Mouse (Mus musculus): Measurements from ENCODE around the gene Mrtfa. TPM values are rescaled to one million over a fixed set of nuclear protein-coding genes. Genes with fewer than 3 reads are reported as not detected.

Gene Mrtfa
- polyA plus RNA-seq, 1 experiment: 80.0 TPM

DNA sequence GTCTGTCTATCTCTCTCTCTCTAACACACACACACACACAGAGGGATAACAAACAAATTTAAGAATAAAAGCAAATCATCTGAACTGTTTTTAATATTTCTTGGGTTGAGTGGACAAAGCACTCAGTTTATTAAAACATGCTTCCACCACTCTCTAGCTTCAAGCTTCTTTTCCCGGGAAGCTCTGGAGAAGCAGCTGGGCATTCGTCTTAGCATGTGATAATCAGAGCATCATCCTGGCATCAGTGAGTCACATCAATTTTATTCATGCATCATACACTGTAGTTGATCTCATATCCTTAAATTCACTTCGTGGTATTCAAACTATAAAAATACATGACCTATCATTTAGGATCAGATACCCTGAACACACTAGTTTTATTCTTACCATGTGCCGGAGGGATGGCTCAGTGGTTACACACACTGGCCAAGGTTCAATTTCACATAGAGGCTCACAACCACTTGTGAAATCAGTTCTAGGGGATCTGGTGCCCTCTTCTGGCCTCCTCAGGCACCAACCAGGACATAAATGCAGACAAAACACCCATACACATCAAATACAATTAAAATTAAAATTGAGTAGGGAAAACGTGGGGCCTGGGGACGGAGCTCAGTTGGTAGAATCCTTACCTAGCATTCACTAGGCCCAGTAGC lies 141.0 kb downstream of the Mrtfa start:
- peaks cover 7% of the 10 kb centered on the region; the same call in 1 of the 2 replicates for H3K4me1 ChIP-seq (ENCODE audit: control insufficient read depth, insufficient read depth, insufficient read length)
- peak in 1 of 2 experiments; percentile 50 for DNase-seq (ENCODE audit: low read depth in 1 of 2, low spot score in 2 of 2)
- 65% methylated on average over 6 of the region's 6 CpGs for WGBS

DNA sequence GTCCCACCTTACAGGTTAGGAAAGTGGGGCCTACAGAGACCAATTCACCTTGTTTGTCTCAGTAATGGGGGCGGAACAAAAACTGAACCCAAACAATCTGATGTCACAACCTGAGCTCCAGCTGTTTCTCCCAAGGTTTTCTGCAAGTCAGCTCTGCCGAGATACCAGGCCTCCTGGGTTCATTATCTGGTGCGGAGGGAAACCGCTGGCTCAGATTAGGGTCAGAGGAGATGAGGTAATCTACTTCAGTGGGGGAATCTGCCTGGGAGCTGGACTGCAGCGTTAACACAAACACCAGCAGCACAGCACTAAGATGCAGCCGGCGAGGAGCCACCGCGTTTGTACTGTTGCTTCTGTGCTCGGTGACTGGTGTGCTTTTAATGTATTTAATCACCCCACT lies 143.1 kb downstream of the Mrtfa start:
- TF ChIP-seq POLR2A (IDR thresholded peaks at IDR 0.05; ENCODE audit: low read depth, low read length): no peak
- TF ChIP-seq CTCF (IDR thresholded peaks at IDR 0.05; ENCODE audit: extremely low read depth, insufficient read depth, insufficient read length, insufficient replicate concordance): no peak
- 71% methylated on average over 10 of the region's 10 CpGs for WGBS
- H3K27ac ChIP-seq (ENCODE audit: insufficient read depth, low read length): no peak overlapping the region
- H3K27me3 ChIP-seq (ENCODE audit: control insufficient read depth, insufficient read depth, low read length): no peaks in the 10 kb centered on the region
- peaks cover 17% of the 10 kb centered on the region; the same call in 1 of the 2 replicates for H3K4me1 ChIP-seq (ENCODE audit: control insufficient read depth, insufficient read depth, insufficient read length)
- 0 out of 2 replicates have a peak, but pooled peaks cover 4% of the 10 kb centered on the region for H3K36me3 ChIP-seq (ENCODE audit: control insufficient read depth, insufficient read depth, low read length)
- no peak for DNase-seq (ENCODE audit: low read depth in 1 of 2, low spot score in 2 of 2)
- H3K4me3 ChIP-seq (ENCODE audit: extremely low read depth, insufficient read depth, insufficient read length): no peak overlapping the region

More for the DNA sequence above, 141.0 kb downstream of the Mrtfa start:
- H3K27me3 ChIP-seq (ENCODE audit: control insufficient read depth, insufficient read depth, low read length): no peaks in the 10 kb centered on the region
- H3K4me3 ChIP-seq (ENCODE audit: extremely low read depth, insufficient read depth, insufficient read length): no peak overlapping the region
- H3K36me3 ChIP-seq (ENCODE audit: control insufficient read depth, insufficient read depth, low read length): 0 out of 2 replicates have a peak, but pooled peaks cover 2% of the 10 kb centered on the region
- no peak overlapping the region for H3K27ac ChIP-seq (ENCODE audit: insufficient read depth, low read length)
- TF ChIP-seq POLR2A (IDR thresholded peaks at IDR 0.05; ENCODE audit: low read depth, low read length) (no peak), CTCF (IDR thresholded peaks at IDR 0.05; ENCODE audit: extremely low read depth, insufficient read depth, insufficient read length, insufficient replicate concordance) (peak; percentile 64; the same call in 1 of the 2 replicates)

DNA sequence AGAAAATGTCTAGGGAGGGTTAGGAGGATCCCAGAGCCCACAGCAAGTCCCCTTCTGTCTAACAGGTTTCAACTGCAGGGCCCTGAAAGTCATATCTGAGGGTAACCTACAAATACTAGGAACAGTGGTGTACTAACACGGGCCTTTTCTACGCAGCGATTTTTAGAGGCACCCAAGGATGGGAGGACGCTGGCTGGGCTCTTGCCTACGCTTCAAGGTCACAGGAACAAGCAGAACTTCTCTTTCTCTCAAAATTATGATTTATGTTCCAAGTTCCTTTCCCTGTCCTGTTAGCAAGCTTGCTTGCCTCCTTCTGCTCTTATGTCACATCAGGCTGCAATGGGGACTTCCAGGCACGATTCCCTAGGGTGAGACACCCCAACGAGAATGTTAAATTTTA lies 144.5 kb downstream of the Mrtfa start:
- TF ChIP-seq POLR2A (IDR thresholded peaks at IDR 0.05; ENCODE audit: low read depth, low read length): no peak
- no peak for TF ChIP-seq CTCF (IDR thresholded peaks at IDR 0.05; ENCODE audit: extremely low read depth, insufficient read depth, insufficient read length, insufficient replicate concordance)
- 19% methylated on average over 7 of the region's 7 CpGs for WGBS
- peaks cover 6% of the 10 kb centered on the region; the same call in 1 of the 2 replicates for H3K36me3 ChIP-seq (ENCODE audit: control insufficient read depth, insufficient read depth, low read length)
- no peak for DNase-seq (ENCODE audit: low read depth in 1 of 2, low spot score in 2 of 2)
- H3K4me1 ChIP-seq (ENCODE audit: control insufficient read depth, insufficient read depth, insufficient read length): peaks cover 22% of the 10 kb centered on the region; the same call in 1 of the 2 replicates
- no peaks in the 10 kb centered on the region for H3K27me3 ChIP-seq (ENCODE audit: control insufficient read depth, insufficient read depth, low read length)
- no peak overlapping the region for H3K4me3 ChIP-seq (ENCODE audit: extremely low read depth, insufficient read depth, insufficient read length)
- H3K27ac ChIP-seq (ENCODE audit: insufficient read depth, low read length): peak overlapping the region; percentile 80

DNA sequence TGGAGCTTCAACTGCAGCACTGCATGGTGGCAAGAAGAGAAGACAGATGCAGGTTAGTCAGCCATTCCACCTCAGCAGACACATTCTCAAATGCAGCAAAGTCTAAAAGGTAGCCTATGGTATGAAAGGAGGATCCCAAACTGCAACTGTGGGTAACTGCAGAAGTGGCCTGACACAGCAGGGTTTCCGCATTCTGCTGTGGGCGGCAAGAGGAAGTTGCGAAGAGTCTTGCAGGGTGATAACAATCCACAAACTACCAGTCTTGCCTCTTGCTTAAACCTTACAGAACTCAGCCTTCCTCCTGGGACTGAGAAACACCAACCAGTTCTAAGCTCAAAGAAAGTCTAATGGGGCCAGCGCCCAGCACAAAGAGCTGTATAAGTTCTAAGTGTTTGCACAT lies 145.2 kb downstream of the Mrtfa start:
- TF ChIP-seq CTCF (IDR thresholded peaks at IDR 0.05; ENCODE audit: extremely low read depth, insufficient read depth, insufficient read length, insufficient replicate concordance) (no peak), POLR2A (IDR thresholded peaks at IDR 0.05; ENCODE audit: low read depth, low read length) (peak; percentile 29; the same call in 1 of the 2 replicates)
- Histone ChIP-seq H3K4me3 (ENCODE audit: extremely low read depth, insufficient read depth, insufficient read length) (peak overlapping the region; percentile 72), H3K4me1 (ENCODE audit: control insufficient read depth, insufficient read depth, insufficient read length) (peaks cover 22% of the 10 kb centered on the region; the same call in 1 of the 2 replicates), H3K27ac (ENCODE audit: insufficient read depth, low read length) (peak overlapping the region; percentile 80), H3K27me3 (ENCODE audit: control insufficient read depth, insufficient read depth, low read length) (no peaks in the 10 kb centered on the region), H3K36me3 (ENCODE audit: control insufficient read depth, insufficient read depth, low read length) (peaks cover 6% of the 10 kb centered on the region; the same call in 1 of the 2 replicates)
- WGBS: 9% methylated on average over 4 of the region's 4 CpGs
- DNase-seq (ENCODE audit: low read depth in 1 of 2, low spot score in 2 of 2): peak; percentile 33 to 71

DNA sequence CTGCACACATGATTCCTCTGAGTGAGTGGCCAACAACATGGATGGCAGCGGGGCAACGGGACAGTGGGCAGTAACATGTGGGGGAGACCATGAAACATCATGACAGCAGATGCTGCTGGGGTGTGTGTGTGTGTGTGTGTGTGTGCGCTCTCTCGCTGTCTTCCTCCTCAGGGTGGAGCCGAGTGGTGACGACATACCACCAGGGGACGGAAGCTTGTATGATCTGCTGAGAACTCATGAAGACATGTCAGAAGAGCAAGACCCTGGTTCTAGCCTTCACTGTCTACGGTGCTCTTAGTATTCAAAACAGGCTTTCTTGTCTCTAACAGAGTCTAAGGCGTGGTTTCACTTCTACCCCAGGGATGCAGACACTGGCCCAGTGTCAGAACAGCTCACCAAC lies 146.1 kb downstream of the Mrtfa start:
- 5% methylated on average over 9 of the region's 9 CpGs for WGBS
- Histone ChIP-seq H3K4me1 (ENCODE audit: control insufficient read depth, insufficient read depth, insufficient read length) (peaks cover 22% of the 10 kb centered on the region; the same call in 1 of the 2 replicates), H3K27me3 (ENCODE audit: control insufficient read depth, insufficient read depth, low read length) (no peaks in the 10 kb centered on the region), H3K27ac (ENCODE audit: insufficient read depth, low read length) (peak overlapping the region; percentile 80), H3K36me3 (ENCODE audit: control insufficient read depth, insufficient read depth, low read length) (peaks cover 6% of the 10 kb centered on the region; the same call in 1 of the 2 replicates), H3K4me3 (ENCODE audit: extremely low read depth, insufficient read depth, insufficient read length) (peak overlapping the region; percentile 72)
- TF ChIP-seq POLR2A (IDR thresholded peaks at IDR 0.05; ENCODE audit: low read depth, low read length): peak; percentile 37; the same call in 1 of the 2 replicates
- TF ChIP-seq CTCF (IDR thresholded peaks at IDR 0.05; ENCODE audit: extremely low read depth, insufficient read depth, insufficient read length, insufficient replicate concordance): no peak
- DNase-seq (ENCODE audit: low read depth in 1 of 2, low spot score in 2 of 2): peak; percentile 73 to 74

DNA sequence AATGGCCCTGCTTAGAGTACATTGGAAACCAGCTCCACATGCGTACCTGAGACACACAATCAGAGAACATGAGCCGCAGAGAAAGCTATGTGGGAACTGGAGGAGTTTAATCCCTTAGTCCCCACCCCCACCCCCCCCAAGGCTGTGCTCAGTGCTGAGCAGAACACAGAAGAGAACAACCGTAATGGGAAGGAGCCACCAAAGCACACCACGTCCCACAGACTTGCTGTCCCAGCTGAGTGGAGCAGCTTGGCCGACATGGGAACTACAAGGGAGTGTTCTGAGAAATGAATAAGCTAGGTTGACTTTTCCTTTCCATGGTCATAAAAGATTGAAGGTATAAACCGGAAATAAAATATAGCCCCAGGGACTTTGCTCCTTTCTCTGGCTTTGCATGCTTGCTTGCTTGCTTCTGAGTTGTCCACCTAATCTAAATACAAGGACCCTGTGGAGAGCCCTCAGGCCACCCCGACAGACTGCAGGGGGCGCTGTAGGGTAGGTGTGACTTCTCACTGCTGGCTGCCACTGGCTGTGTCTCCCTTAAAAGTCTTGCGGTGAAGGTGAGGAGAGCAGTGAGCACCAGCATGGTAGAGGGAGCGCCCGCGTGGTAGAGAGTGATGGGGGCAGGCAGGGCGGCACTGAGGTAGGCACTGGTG lies 148.2 kb downstream of the Mrtfa start:
- Histone ChIP-seq H3K27ac (ENCODE audit: insufficient read depth, low read length) (0 out of 2 replicates have a peak overlapping the region, but pooled peaks have one; percentile 19), H3K4me1 (ENCODE audit: control insufficient read depth, insufficient read depth, insufficient read length) (peaks cover 22% of the 10 kb centered on the region; the same call in 1 of the 2 replicates), H3K36me3 (ENCODE audit: control insufficient read depth, insufficient read depth, low read length) (peaks cover 6% of the 10 kb centered on the region; the same call in 1 of the 2 replicates), H3K4me3 (ENCODE audit: extremely low read depth, insufficient read depth, insufficient read length) (peak overlapping the region; percentile 4; the same call in 1 of the 2 replicates), H3K27me3 (ENCODE audit: control insufficient read depth, insufficient read depth, low read length) (no peaks in the 10 kb centered on the region)
- 46% methylated on average over 13 of the region's 13 CpGs for WGBS
- DNase-seq (ENCODE audit: low read depth in 1 of 2, low spot score in 2 of 2): peak; percentile 25 to 40
- TF ChIP-seq CTCF (IDR thresholded peaks at IDR 0.05; ENCODE audit: extremely low read depth, insufficient read depth, insufficient read length, insufficient replicate concordance) (peak; percentile 42; the same call in 1 of the 2 replicates), POLR2A (IDR thresholded peaks at IDR 0.05; ENCODE audit: low read depth, low read length) (no peak)
